ENCODE assay signal across 17 mouse cellular contexts in genomic region chr2:136513806-136514205, GRCm38 (mm10). TPM values are rescaled to one million over a fixed set of nuclear protein-coding genes. Genes with fewer than 3 reads are reported as not detected.
"Had no signal": no experiment of that assay in that cellular context is flagged by ENCODE, and none has a peak within 500 bp of the region (broad histone marks: within the 10 kb centered on the region; RNA-seq: fewer than 3 reads in every experiment).

No protein-coding gene starts in this region.

- H3K9ac ChIP-seq: liver, postnatal 0 days; midbrain, embryonic 12.5 days; neural tube, embryonic 12.5 days; stomach, embryonic 15.5 days had no signal

- H3K27me3 ChIP-seq: megakaryocyte, embryonic 14.5 days; midbrain, embryonic 12.5 days; neural tube, embryonic 12.5 days; stomach, embryonic 15.5 days had no signal

- ATAC-seq: liver, postnatal 0 days; midbrain, embryonic 16.5 days had no signal

- DNase-seq: liver, postnatal 0 days; lung, adult 2 months; lung, postnatal 14 days; lung, postnatal 36 days; midbrain, embryonic 14.5 days; right cerebral cortex, postnatal 14 days; thymus, adult 2 months; thymus, postnatal 25 days; thymus, postnatal 4 days had no signal

- H3K9me3 ChIP-seq: megakaryocyte, embryonic 14.5 days; midbrain, embryonic 12.5 days; neural tube, embryonic 12.5 days; stomach, embryonic 15.5 days had no signal

- H3K27ac ChIP-seq: macrophage; midbrain, embryonic 12.5 days; neural tube, embryonic 12.5 days; stomach, embryonic 15.5 days; stomach, postnatal 0 days had no signal

- H3K36me3 ChIP-seq: midbrain, embryonic 12.5 days; neural tube, embryonic 12.5 days; stomach, embryonic 15.5 days had no signal

- H3K4me2 ChIP-seq: midbrain, embryonic 12.5 days; neural tube, embryonic 12.5 days; stomach, embryonic 15.5 days had no signal

- H3K4me1 ChIP-seq: megakaryocyte, embryonic 14.5 days had no signal

- H3K4me3 ChIP-seq: megakaryocyte, embryonic 14.5 days; midbrain, embryonic 12.5 days; myocyte; neural tube, embryonic 12.5 days; stomach, embryonic 15.5 days had no signal

RNA-seq across cellular contexts. Expression of gene Ankef1, which starts 12.1 kb away (rescaled TPM):
- polyA plus RNA-seq: liver, postnatal 0 days; macrophage had no signal
